Mouse (Mus musculus) thymus, postnatal 10 days (tissue): Measurements from ENCODE around the gene Msh2.
"Not testable (repeated sequence)": the region's sequence is repeated elsewhere in the genome, so short reads cannot be mapped to it uniquely, and the experiment has no call there.

Experiments used
- DNase-seq, 2 experiments: peaks; one replicate each; pipeline ENCODE4 v3.0.0; 2021; ENCODE audit warnings: low spot score in 2 of 2

Gene Msh2

GRCm38 (mm10) chr17:87671890-87672660 is at the start of gene Msh2:
Gene Msh2, plus strand, starts transcription at chr17:87672330.
- peak; percentile 98 for DNase-seq

GRCm38 (mm10) chr17:87625510-87626086 is 46.5 kb upstream of the Msh2 start:
- DNase-seq: no peak

DNA sequence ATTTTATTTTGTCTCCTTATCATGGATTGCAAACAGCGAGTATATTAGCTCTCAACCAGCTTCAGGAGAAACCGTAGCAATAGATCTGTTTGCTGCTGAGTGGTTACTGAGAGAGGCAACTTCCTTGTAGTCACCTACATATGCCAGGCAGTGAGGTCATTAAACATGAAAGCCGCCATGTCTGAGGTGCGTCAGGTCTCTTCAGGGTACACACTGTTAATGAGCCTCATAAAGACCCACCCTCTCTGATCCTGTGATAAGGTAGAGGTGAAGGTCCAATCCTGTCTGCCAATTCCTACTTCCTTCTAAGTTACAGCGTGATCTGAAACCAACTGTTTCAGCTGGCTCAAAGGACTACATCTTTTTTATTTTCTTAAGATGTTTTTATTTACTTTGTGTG is 44.0 kb upstream of the Msh2 start:
- no peak for DNase-seq

- no peak for DNase-seq
These were observed 43.4 kb upstream of the Msh2 start for GRCm38 (mm10) chr17:87628706-87629105.

GRCm38 (mm10) chr17:87637056-87637389 is 35.1 kb upstream of the Msh2 start:
- peak; percentile 36 to 40 for DNase-seq

GRCm38 (mm10) chr17:87639242-87639641 is 32.9 kb upstream of the Msh2 start:
- DNase-seq: no peak

DNA sequence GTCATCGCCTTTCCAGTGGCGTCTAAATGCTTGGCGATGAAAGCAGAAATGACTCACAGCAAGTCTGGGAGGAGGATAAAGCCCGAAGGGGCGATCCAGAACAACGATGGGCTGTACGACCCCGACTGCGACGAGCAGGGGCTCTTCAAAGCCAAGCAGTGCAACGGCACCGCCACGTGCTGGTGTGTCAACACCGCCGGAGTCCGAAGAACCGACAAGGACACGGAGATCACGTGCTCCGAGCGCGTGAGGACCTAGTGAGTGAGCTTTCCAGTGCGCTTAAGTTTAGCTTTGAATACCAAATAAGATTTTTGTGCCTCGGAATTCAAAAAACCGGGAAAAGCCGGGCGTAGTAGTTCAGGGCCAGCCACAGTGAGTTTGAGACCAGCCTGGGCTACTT is 31.9 kb upstream of the Msh2 start:
- DNase-seq: no peak

- no peak for DNase-seq
These were observed 31.1 kb upstream of the Msh2 start for GRCm38 (mm10) chr17:87641006-87641405.

DNA sequence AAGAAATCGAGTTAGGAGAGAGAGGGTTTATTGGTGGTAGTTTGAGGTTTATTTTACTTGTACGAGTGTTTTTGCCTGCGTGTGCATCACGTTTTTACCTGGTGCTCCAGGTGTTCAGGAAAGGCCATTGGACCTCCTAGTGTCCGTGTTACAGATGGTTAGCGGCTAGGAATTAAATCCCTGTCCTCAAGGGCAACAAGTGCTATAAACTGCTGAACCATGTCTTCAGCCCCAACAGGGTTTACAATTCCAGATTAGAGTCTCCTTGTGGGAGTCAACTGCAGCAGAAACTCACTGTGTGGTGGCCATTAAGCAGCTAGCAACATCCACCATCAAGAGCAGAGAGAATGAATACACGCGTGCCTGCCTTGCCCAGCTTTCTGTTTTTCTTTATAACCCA is 29.4 kb upstream of the Msh2 start:
- no peak for DNase-seq

DNA sequence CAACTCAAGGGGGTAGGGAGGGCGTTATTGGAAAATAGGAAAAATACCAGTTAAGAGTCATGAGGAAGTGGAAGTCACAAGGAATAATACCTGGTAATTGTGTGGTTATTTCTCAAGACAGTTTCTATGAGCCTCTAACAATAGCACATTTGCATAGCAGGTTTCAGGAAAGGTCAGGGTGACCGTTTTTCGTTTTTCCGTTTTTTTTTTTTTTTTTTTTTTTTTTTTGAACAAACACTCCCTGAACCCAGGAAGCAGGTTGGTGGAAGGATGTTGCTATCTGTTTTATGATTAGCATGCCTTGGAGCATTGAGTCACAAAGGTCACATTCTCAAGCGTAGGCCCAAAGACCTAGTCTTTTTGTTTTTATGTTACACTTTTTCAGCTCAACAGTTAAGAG is 16.5 kb upstream of the Msh2 start:
- DNase-seq: not testable (repeated sequence)

DNA sequence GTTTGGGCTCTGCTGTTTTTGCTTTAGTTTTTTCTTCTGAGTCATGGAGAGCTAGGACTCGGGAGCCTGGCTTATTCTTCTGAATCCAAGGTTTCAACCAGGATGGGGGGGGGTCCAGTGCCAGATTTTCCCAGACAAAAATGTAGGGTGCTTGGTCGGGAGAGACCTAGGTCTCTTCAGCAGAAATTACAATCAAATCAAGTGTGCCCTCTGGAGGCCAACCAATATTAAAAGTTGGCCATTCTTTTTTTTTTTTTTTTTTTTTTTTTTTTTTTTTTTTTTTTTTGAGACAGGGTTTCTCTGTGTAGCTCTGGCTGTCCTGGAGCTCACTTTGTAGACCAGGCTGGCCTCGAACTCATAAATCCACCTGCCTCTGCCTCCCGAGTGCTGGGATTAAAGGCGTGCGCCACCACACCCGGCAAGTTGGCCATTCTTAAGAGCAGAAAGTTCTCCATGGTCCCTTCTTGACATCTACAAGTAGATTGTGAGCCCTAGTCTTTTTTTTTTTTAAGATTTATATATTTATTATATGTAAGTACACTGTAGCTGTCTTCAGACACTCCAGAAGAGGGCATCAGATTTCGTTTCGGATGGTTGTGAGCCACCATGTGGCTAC is 10.1 kb upstream of the Msh2 start:
- DNase-seq: not testable (repeated sequence)

DNA sequence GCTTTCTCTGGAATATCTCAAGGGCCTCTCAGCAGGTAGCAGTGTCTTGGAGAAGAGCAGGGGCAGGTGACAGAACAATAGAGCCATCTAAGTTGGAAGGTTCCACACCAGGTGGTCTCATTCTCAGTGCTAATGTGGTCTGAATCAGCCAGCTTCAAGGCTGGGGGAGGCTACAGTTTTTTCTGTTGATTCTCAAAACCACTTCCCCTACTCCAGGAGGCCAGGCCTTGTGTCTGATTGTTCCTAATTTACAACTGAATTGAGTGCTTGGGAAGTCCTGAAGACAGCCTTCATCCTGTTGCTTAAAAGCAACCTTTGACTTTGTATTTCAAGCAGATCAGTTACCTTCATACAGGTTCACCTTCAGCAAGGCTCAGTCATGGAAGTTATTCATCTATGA is 7.9 kb upstream of the Msh2 start:
- no peak for DNase-seq

DNA sequence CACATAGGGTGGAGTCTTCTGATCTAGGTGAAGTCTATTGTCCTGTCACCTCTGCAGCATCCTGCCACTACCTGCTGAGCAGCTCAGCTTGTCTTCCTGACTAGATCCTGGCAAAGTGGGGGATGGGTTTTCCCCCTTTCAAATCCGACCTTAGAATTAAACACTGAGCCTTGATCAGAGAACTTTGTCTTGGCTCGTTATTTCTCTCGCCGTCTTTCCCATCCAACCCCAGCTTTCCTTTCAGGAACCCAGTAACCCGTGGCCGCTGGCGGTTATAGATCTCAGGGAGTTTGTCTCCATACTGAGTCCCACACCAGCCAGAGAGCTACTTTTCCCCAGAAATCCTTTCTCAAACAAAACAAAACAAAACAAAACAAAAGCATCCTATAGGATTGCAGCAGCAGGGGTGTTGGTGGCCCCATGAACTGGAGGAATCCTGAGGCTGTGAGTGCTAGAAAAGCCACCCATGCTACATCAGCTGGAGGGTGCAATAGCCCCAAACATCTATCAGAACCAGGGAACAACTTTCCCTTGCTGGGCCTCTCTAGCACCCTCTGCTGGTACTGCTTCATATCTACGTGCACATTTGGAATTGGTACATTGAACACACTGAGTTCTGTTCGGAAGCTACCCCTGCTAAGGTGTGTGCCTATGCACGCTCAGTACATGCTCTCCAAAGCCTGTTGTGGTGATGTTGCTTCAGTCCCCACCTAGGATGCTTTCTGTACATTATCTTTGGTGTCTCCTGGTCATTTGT is 6.9 kb upstream of the Msh2 start:
- DNase-seq: peak; percentile 54 to 85

GRCm38 (mm10) chr17:87672677-87673286 is 652 bp downstream of the Msh2 start:
- DNase-seq: peak in 1 of 2 experiments; percentile 48

GRCm38 (mm10) chr17:87676916-87677474 is 4.9 kb downstream of the Msh2 start:
- not testable (repeated sequence) for DNase-seq

DNA sequence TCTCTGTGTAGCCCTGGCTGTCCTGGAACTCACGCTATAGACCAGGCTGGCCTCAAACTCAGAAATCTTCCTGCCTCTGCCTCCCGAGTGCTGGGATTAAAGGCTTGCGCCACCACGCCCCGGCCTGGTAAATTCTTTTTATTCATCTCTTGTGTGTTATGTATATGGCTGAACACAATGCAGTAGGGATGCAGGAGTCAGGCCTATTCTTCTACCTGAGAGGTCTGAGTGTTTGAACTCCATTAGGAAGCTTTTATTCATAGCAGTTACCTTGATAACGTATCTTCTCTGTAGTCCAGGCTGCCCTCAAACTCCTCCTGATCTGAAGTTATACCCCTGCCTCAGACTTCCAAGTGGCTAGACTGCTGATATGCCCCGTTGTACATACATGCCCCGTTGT is 5.5 kb downstream of the Msh2 start:
- DNase-seq: no peak

DNA sequence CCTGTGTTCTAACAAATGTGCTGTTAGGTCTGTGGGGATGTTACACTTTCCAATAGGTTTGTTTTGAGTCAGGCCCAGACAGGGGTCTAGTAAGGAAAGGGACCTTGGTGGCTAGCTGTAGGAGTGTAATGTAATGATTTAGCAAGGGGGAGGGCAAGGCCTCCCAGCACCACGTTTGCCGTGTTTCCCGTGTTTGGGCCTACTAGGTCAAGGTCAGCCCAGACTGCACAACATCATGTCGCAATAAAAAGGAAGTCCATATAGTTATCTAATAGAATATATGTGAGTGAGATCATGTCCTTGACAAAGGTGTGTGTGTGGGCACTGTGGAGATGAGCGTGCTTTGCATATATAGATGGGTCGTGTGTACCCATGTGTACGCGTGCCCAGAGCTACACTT is 17.1 kb downstream of the Msh2 start:
- DNase-seq: no peak

DNA sequence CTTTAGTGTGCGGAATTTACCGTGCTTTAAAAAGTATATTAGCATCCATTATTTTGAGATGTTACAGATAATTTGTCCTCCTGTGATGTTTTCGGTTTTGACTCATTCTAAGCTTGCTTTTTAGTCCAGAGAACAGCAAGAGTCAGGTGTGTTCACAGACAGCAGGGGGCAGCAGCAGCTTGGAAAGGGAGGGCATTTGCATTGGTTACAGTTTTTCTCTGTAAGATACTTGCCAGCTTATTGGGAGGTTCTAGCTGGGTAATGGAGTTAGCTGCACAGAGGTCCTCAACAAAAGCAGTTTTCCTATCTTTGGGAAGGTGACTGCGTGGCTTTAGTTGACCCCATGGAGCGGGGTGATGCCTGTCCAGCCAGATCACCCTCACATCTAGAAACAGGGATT is 19.8 kb downstream of the Msh2 start:
- peak in 1 of 2 experiments; percentile 54 for DNase-seq

DNA sequence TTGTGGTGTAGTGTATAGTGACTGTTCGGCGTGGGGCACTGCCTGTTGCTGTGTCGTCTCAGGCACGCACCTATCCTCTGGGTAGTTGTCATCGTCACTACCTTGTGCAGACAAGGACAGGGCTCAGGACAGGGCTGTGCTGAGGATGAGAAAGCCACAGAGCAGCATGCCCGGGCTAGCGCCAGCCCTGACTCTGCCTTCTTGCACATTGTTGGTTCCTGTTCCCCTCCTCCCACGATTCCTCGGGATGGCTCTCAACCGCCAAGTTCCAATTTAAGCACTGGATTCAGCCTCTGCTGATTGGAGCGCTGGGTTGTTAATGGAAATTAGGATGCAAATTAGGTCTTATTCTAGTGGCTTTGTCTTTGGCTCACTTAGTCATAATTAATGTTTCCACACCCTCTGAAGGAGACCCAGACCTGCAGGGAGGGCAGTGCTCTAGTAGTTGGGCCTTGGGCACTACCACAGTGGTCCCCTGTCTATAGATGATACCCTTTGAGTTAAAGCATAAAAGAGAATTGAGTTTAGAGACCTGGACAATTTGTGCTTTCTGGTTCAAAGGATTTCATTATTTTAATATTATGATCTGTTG is 23.8 kb downstream of the Msh2 start:
- DNase-seq: no peak

DNA sequence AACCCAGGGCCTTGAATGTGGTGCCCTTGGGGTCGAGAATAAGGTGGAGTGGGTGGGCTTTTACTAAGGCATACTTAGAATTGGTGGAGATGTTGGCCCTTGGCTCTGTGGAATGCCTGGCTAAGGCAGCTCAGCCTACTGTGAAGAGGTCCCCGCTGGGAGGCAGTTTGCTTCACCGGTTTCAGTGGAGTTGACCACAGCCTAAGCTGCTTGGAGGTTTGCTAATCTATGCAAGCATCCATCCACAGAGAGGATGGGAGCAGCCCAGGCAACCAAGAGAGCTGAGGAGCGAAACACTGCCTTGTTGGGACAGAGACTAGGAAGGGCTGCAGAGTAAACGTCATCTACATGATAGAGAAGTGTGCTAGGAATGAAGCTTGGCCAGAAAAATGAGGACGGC is 24.7 kb downstream of the Msh2 start:
- DNase-seq: no peak

GRCm38 (mm10) chr17:87698996-87699765 is 27.1 kb downstream of the Msh2 start:
- DNase-seq: no peak
